Mouse (Mus musculus): ENCODE measurements around the gene Chuk. TPM values are rescaled to one million over a fixed set of nuclear protein-coding genes. Genes with fewer than 3 reads are reported as not detected.
A peak's percentile ranks its signal among the peaks of the same experiment; 100 is the strongest.

The Chuk gene
- polyA plus RNA-seq, 1 experiment = 12.4 TPM

DNA sequence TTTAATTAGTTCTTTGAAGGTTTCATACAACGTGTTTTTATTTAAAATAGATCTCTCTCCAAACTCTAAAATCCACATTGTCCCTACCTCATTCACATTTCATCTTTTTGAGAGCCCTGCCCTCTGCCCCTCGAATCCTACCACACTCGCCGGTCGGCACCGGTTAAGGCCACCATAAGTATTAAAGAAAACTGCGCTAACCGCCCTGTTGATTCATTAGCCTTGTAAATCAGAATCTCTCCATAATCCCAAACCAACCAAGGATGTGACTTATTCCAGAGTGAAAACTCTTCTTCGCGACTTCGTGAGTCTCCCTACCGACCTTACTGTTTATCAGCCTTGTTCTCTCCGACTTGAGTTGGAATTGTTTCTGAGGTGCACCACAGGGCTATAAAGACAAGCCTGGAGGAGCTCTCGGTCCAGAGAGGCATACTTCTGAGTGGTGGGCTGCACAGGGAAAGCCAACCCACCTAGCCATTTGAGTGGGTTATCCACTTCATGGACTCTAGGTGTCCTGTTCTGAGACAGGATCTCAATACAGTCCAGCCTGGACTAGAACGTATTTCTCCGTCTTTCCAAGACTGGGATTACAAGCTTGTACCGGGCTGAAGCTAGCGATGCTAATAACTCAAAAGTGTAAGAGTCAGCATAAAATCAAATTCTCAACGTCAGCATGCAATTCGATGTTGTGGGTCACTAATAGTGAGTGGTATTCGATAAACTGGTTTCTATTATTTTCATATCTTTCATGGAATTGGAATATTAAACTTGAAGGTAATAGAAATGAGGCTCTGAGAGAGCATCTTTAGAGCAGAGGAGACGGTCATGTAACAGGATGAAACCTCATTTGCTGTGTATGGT, 611 bp upstream of the Chuk start:
- TF ChIP-seq CTCF (IDR thresholded peaks at IDR 0.05; ENCODE audit: extremely low read depth, insufficient read length, insufficient replicate concordance, low read depth, low read length) = no peak
- TF ChIP-seq POLR2A (IDR thresholded peaks at IDR 0.05; ENCODE audit: low read depth, low read length) = no peak
- H3K27ac ChIP-seq (ENCODE audit: insufficient read depth, low read depth, low read length) = 0 out of 2 replicates have a peak overlapping the region, but pooled peaks have one; percentile 2
- 32% methylated on average over 22 of the region's 22 CpGs for WGBS
- H3K27me3 ChIP-seq (ENCODE audit: control insufficient read depth, insufficient read depth, low read length) = no peaks in the 10 kb centered on the region
- H3K36me3 ChIP-seq (ENCODE audit: control insufficient read depth, insufficient read depth, low read length) = peaks cover 10% of the 10 kb centered on the region
- peaks cover 12% of the 10 kb centered on the region; the same call in 1 of the 2 replicates for H3K4me1 ChIP-seq (ENCODE audit: control insufficient read depth, insufficient read depth, insufficient read length, low read length)
- peak overlapping the region; percentile 77 for H3K4me3 ChIP-seq (ENCODE audit: low read depth, low read length)

GRCm38 (mm10) chr19:44104393-44104792, 2.9 kb downstream of the Chuk start:
- Histone ChIP-seq H3K36me3 (ENCODE audit: control insufficient read depth, insufficient read depth, low read length) (peaks cover 15% of the 10 kb centered on the region), H3K27ac (ENCODE audit: insufficient read depth, low read depth, low read length) (peak overlapping the region; percentile 36; the same call in 1 of the 2 replicates), H3K4me1 (ENCODE audit: control insufficient read depth, insufficient read depth, insufficient read length, low read length) (peaks cover 8% of the 10 kb centered on the region; the same call in 1 of the 2 replicates), H3K27me3 (ENCODE audit: control insufficient read depth, insufficient read depth, low read length) (no peaks in the 10 kb centered on the region), H3K4me3 (ENCODE audit: low read depth, low read length) (no peak overlapping the region)
- 55% methylated on average over 1 of the region's 1 CpGs for WGBS
- no peak for TF ChIP-seq CTCF (IDR thresholded peaks at IDR 0.05; ENCODE audit: extremely low read depth, insufficient read length, insufficient replicate concordance, low read depth, low read length)
- no peak for TF ChIP-seq POLR2A (IDR thresholded peaks at IDR 0.05; ENCODE audit: low read depth, low read length)

DNA sequence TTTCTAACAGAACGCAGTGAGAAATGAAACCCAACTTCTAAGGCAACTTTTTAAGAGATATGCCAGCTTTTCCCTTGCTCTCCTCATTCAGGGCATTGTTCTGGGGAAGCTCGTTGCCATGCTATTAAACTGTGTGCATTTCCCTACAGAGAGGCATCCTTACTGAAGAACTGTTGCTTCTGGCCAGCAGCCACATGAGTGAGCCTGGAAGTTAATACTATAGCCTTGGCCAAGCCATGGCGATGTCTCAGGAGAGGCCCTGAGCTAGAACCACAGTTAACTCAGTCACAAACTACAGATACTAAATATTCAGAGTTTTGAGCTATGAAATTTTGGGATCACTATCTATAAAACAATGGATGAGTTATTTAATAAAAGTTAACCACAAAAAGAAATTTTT, 4.3 kb downstream of the Chuk start:
- WGBS = 86% methylated on average over 3 of the region's 3 CpGs
- TF ChIP-seq POLR2A (IDR thresholded peaks at IDR 0.05; ENCODE audit: low read depth, low read length) (no peak), CTCF (IDR thresholded peaks at IDR 0.05; ENCODE audit: extremely low read depth, insufficient read length, insufficient replicate concordance, low read depth, low read length) (no peak)

DNA sequence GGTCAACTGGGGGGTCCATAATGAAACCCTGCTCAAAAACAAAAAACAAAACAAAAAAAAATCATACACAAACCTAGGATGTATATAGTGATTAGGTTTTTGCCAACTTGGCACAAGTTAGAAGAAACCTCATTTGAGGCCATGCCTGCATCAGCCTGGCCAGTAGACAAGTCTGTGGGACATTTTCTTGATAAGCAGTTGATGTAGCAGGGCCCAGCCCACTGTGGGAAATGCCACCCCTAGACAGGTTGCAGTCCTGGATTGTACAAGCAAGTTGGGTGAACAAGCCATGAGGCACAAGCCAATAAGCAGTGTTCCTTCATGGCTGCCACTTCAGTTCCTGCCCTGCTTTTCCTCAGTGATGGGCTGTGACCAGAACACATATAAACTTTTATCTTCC, 6.4 kb downstream of the Chuk start:
- Histone ChIP-seq H3K27ac (ENCODE audit: insufficient read depth, low read depth, low read length) (no peak overlapping the region), H3K36me3 (ENCODE audit: control insufficient read depth, insufficient read depth, low read length) (peaks cover 37% of the 10 kb centered on the region)

More for the DNA sequence above, 4.3 kb downstream of the Chuk start:
- no peaks in the 10 kb centered on the region for H3K27me3 ChIP-seq (ENCODE audit: control insufficient read depth, insufficient read depth, low read length)
- H3K27ac ChIP-seq (ENCODE audit: insufficient read depth, low read depth, low read length) = no peak overlapping the region
- no peak overlapping the region for H3K4me3 ChIP-seq (ENCODE audit: low read depth, low read length)
- peaks cover 6% of the 10 kb centered on the region; the same call in 1 of the 2 replicates for H3K4me1 ChIP-seq (ENCODE audit: control insufficient read depth, insufficient read depth, insufficient read length, low read length)
- peaks cover 24% of the 10 kb centered on the region for H3K36me3 ChIP-seq (ENCODE audit: control insufficient read depth, insufficient read depth, low read length)

GRCm38 (mm10) chr19:44086278-44086677, 21.0 kb downstream of the Chuk start:
- Histone ChIP-seq H3K4me1 (ENCODE audit: control insufficient read depth, insufficient read depth, insufficient read length, low read length) (peaks cover 5% of the 10 kb centered on the region), H3K4me3 (ENCODE audit: low read depth, low read length) (no peak overlapping the region), H3K36me3 (ENCODE audit: control insufficient read depth, insufficient read depth, low read length) (peaks cover 52% of the 10 kb centered on the region), H3K27me3 (ENCODE audit: control insufficient read depth, insufficient read depth, low read length) (no peaks in the 10 kb centered on the region), H3K27ac (ENCODE audit: insufficient read depth, low read depth, low read length) (no peak overlapping the region)
- no peak for TF ChIP-seq POLR2A (IDR thresholded peaks at IDR 0.05; ENCODE audit: low read depth, low read length)
- no peak for TF ChIP-seq CTCF (IDR thresholded peaks at IDR 0.05; ENCODE audit: extremely low read depth, insufficient read length, insufficient replicate concordance, low read depth, low read length)
- 81% methylated on average over 3 of the region's 3 CpGs for WGBS

More for the DNA sequence above, 6.4 kb downstream of the Chuk start:
- Histone ChIP-seq H3K27me3 (ENCODE audit: control insufficient read depth, insufficient read depth, low read length) (no peaks in the 10 kb centered on the region), H3K4me1 (ENCODE audit: control insufficient read depth, insufficient read depth, insufficient read length, low read length) (peaks cover 3% of the 10 kb centered on the region; the same call in 1 of the 2 replicates), H3K4me3 (ENCODE audit: low read depth, low read length) (no peak overlapping the region)
- no peak for TF ChIP-seq CTCF (IDR thresholded peaks at IDR 0.05; ENCODE audit: extremely low read depth, insufficient read length, insufficient replicate concordance, low read depth, low read length)
- no peak for TF ChIP-seq POLR2A (IDR thresholded peaks at IDR 0.05; ENCODE audit: low read depth, low read length)

DNA sequence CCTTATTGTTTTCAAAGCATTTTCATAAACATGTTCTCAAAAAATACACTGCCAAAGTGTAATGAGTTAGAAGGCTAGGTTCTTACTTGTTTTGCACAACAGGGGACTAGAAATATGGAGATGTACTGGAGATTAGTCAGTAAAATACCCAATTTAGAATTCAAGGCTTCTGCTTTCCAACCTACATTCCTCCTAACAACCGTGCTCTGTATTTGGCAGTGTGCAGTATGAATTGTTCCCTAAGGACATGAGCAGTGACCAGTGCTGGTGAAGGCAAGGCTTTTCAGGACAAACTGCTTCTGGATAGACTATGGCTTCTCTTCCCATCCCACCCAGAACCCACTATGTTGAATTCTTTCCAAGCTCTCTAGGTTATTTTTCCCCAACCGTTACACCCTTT, 26.4 kb downstream of the Chuk start:
- H3K4me3 ChIP-seq (ENCODE audit: low read depth, low read length) = no peak overlapping the region
- H3K27me3 ChIP-seq (ENCODE audit: control insufficient read depth, insufficient read depth, low read length) = no peaks in the 10 kb centered on the region
- H3K4me1 ChIP-seq (ENCODE audit: control insufficient read depth, insufficient read depth, insufficient read length, low read length) = no peaks in the 10 kb centered on the region
- peaks cover 52% of the 10 kb centered on the region for H3K36me3 ChIP-seq (ENCODE audit: control insufficient read depth, insufficient read depth, low read length)
- no peak for TF ChIP-seq POLR2A (IDR thresholded peaks at IDR 0.05; ENCODE audit: low read depth, low read length)
- no peak for TF ChIP-seq CTCF (IDR thresholded peaks at IDR 0.05; ENCODE audit: extremely low read depth, insufficient read length, insufficient replicate concordance, low read depth, low read length)
- no peak overlapping the region for H3K27ac ChIP-seq (ENCODE audit: insufficient read depth, low read depth, low read length)
- WGBS = 81% methylated on average over 2 of the region's 2 CpGs

- no peaks in the 10 kb centered on the region for H3K27me3 ChIP-seq (ENCODE audit: control insufficient read depth, insufficient read depth, low read length)
- TF ChIP-seq POLR2A (IDR thresholded peaks at IDR 0.05; ENCODE audit: low read depth, low read length) (no peak), CTCF (IDR thresholded peaks at IDR 0.05; ENCODE audit: extremely low read depth, insufficient read length, insufficient replicate concordance, low read depth, low read length) (no peak)
- H3K4me1 ChIP-seq (ENCODE audit: control insufficient read depth, insufficient read depth, insufficient read length, low read length) = no peaks in the 10 kb centered on the region
- H3K36me3 ChIP-seq (ENCODE audit: control insufficient read depth, insufficient read depth, low read length) = peaks cover 56% of the 10 kb centered on the region
- 90% methylated on average over 2 of the region's 2 CpGs for WGBS
- H3K4me3 ChIP-seq (ENCODE audit: low read depth, low read length) = no peak overlapping the region
- no peak overlapping the region for H3K27ac ChIP-seq (ENCODE audit: insufficient read depth, low read depth, low read length)
Observed at GRCm38 (mm10) chr19:44080023-44080422, 27.3 kb downstream of the Chuk start.

Measured in small intestine, adult 2 months (tissue).